20 mouse cellular contexts compared by ENCODE assay signal in genomic region chr7:66028766-66029512, GRCm38 (mm10). TPM values are rescaled to one million over a fixed set of nuclear protein-coding genes. Genes with fewer than 3 reads are reported as not detected.
DNase-seq lines count a peak whose midpoint lies in the region; ATAC-seq lines count a peak whose summit lies in the region.
"Had no signal": no experiment of that assay in that cellular context is flagged by ENCODE, and none has a peak within 500 bp of the region (broad histone marks: within the 10 kb centered on the region; RNA-seq: fewer than 3 reads in every experiment).

No protein-coding gene starts in this region.

- no peaks in the 10 kb centered on the region; the same call in 1 of the 2 replicates for H3K4me1 ChIP-seq in neural tube, embryonic 13.5 days (replicated peaks)
- H3K4me1 ChIP-seq in neural tube, embryonic 15.5 days = no peaks in the 10 kb centered on the region
- peaks cover 9% of the 10 kb centered on the region; the same call in 1 of the 2 replicates for H3K4me1 ChIP-seq in embryonic facial prominence, embryonic 15.5 days
- H3K4me1 ChIP-seq: kidney, embryonic 15.5 days had no signal

- H3K27ac ChIP-seq in neural tube, embryonic 13.5 days (replicated peaks) = no peak overlapping the region
- H3K27ac ChIP-seq in neural tube, embryonic 15.5 days (replicated peaks) = no peak overlapping the region
- H3K27ac ChIP-seq in embryonic facial prominence, embryonic 15.5 days (replicated peaks) = no peak overlapping the region
- H3K27ac ChIP-seq: heart, embryonic 10.5 days; kidney, embryonic 15.5 days had no signal

- no peak overlapping the region for H3K4me2 ChIP-seq in neural tube, embryonic 13.5 days
- H3K4me2 ChIP-seq in neural tube, embryonic 15.5 days = no peak overlapping the region
- no peak overlapping the region for H3K4me2 ChIP-seq in embryonic facial prominence, embryonic 15.5 days (replicated peaks)
- H3K4me2 ChIP-seq: kidney, embryonic 15.5 days had no signal

- DNase-seq in gastrocnemius, postnatal 25 days = peak; percentile 24
- no peak for DNase-seq in gastrocnemius, postnatal 4 days (ENCODE audit: low spot score in 2 of 2)
- peak; percentile 18 for DNase-seq in skeletal muscle tissue, adult 2 months (ENCODE audit: low read depth, low spot score)
- DNase-seq in kidney, adult 11 months = no peak
- no peak for DNase-seq in right cerebral cortex, adult 2 months (ENCODE audit: low spot score in 2 of 2)
- DNase-seq: cerebellum, adult 11 months; layer of hippocampus, adult 9-11 months; midbrain, embryonic 14.5 days; retina, postnatal 1 day had no signal

- H3K9ac ChIP-seq in neural tube, embryonic 13.5 days = no peak overlapping the region
- no peak overlapping the region for H3K9ac ChIP-seq in neural tube, embryonic 15.5 days (replicated peaks)
- no peak overlapping the region for H3K9ac ChIP-seq in embryonic facial prominence, embryonic 15.5 days
- H3K9ac ChIP-seq: kidney, embryonic 15.5 days had no signal

- 41% methylated on average over 6 of the region's 6 CpGs for WGBS in neural tube, embryonic 13.5 days
- 52% methylated on average over 6 of the region's 6 CpGs for WGBS in neural tube, embryonic 15.5 days
- 37% methylated on average over 6 of the region's 6 CpGs for WGBS in embryonic facial prominence, embryonic 15.5 days

- H3K36me3 ChIP-seq in neural tube, embryonic 13.5 days = no peaks in the 10 kb centered on the region
- no peaks in the 10 kb centered on the region for H3K36me3 ChIP-seq in neural tube, embryonic 15.5 days
- H3K36me3 ChIP-seq in embryonic facial prominence, embryonic 15.5 days = no peaks in the 10 kb centered on the region
- H3K36me3 ChIP-seq: kidney, embryonic 15.5 days had no signal

- peak; percentile 59; the same call in 1 of the 2 replicates for ATAC-seq in neural tube, embryonic 13.5 days (ENCODE audit: low read depth)
- no peak for ATAC-seq in neural tube, embryonic 15.5 days (ENCODE audit: low FRiP score)
- peak; percentile 51; the same call in 1 of the 2 replicates for ATAC-seq in embryonic facial prominence, embryonic 15.5 days (ENCODE audit: insufficient number of reproducible peaks, low FRiP score, low TSS enrichment, low read depth)
- ATAC-seq: forebrain, embryonic 16.5 days; Patski had no signal

- no peaks in the 10 kb centered on the region for H3K9me3 ChIP-seq in neural tube, embryonic 13.5 days
- H3K9me3 ChIP-seq in neural tube, embryonic 15.5 days (replicated peaks) = no peaks in the 10 kb centered on the region
- H3K9me3 ChIP-seq in embryonic facial prominence, embryonic 15.5 days (replicated peaks) = no peaks in the 10 kb centered on the region
- H3K9me3 ChIP-seq: heart, embryonic 10.5 days; kidney, embryonic 15.5 days had no signal

- H3K27me3 ChIP-seq in neural tube, embryonic 13.5 days = 0 out of 2 replicates have a peak, but pooled peaks cover 5% of the 10 kb centered on the region
- no peaks in the 10 kb centered on the region for H3K27me3 ChIP-seq in neural tube, embryonic 15.5 days (replicated peaks)
- peaks cover 11% of the 10 kb centered on the region for H3K27me3 ChIP-seq in embryonic facial prominence, embryonic 15.5 days
- H3K27me3 ChIP-seq: kidney, embryonic 15.5 days; Patski had no signal

- H3K4me3 ChIP-seq in neural tube, embryonic 13.5 days = no peak overlapping the region
- H3K4me3 ChIP-seq in neural tube, embryonic 15.5 days (replicated peaks) = no peak overlapping the region
- no peak overlapping the region for H3K4me3 ChIP-seq in embryonic facial prominence, embryonic 15.5 days (replicated peaks)
- H3K4me3 ChIP-seq: heart, embryonic 10.5 days; kidney, embryonic 15.5 days had no signal

RNA-seq across cellular contexts. Expression of gene Gm45213, which starts 14.5 kb away (rescaled TPM):
- total RNA-seq in gastrocnemius, postnatal 25 days (2021) = not detected
- not detected for total RNA-seq in gastrocnemius, postnatal 4 days (2021)
- polyA plus RNA-seq in neural tube, embryonic 13.5 days (2015; fragmentation: Nextera tagmentation; extraction: Ambion mirVana) = not detected in 2 replicates
- polyA plus RNA-seq in neural tube, embryonic 15.5 days (2015; fragmentation: Nextera tagmentation; extraction: Ambion mirVana) = not detected in 2 replicates
- not detected in 2 replicates for polyA plus RNA-seq in embryonic facial prominence, embryonic 15.5 days (2015; fragmentation: Nextera tagmentation; extraction: Ambion mirVana)
- total RNA-seq: adrenal gland, postnatal 36 days; left cerebral cortex, postnatal 25 days had no signal
- polyA plus RNA-seq: forebrain, embryonic 16.5 days; heart, embryonic 10.5 days; hindbrain, embryonic 11.5 days; kidney, embryonic 15.5 days; liver, embryonic 16.5 days; midbrain, embryonic 14.5 days; Patski had no signal

RNA-seq across cellular contexts. Expression of gene Snrpa1, which starts 29.9 kb away (rescaled TPM):
- total RNA-seq in gastrocnemius, postnatal 25 days (2021) = 10 to 100 TPM; 17.6 to 19.0 TPM
- total RNA-seq in gastrocnemius, postnatal 4 days (2021) = 10 to 100 TPM; 31.4 to 36.8 TPM
- 128 and 129 TPM in 2 replicates for polyA plus RNA-seq in neural tube, embryonic 13.5 days (2015; fragmentation: Nextera tagmentation; extraction: Ambion mirVana)
- polyA plus RNA-seq in neural tube, embryonic 15.5 days (2015; fragmentation: Nextera tagmentation; extraction: Ambion mirVana) = 116 and 133 TPM in 2 replicates
- polyA plus RNA-seq in embryonic facial prominence, embryonic 15.5 days (2015; fragmentation: Nextera tagmentation; extraction: Ambion mirVana) = 145 and 158 TPM in 2 replicates

RNA-seq across cellular contexts. Expression of gene Selenos, which starts 50.5 kb away (rescaled TPM):
- total RNA-seq in gastrocnemius, postnatal 25 days (2021) = 10 to 100 TPM; 25.6 to 27.3 TPM
- 10 to 100 TPM; 45.6 to 51.9 TPM for total RNA-seq in gastrocnemius, postnatal 4 days (2021)
- polyA plus RNA-seq in neural tube, embryonic 13.5 days (2015; fragmentation: Nextera tagmentation; extraction: Ambion mirVana) = 97.2 and 105 TPM in 2 replicates
- 92.0 and 93.1 TPM in 2 replicates for polyA plus RNA-seq in neural tube, embryonic 15.5 days (2015; fragmentation: Nextera tagmentation; extraction: Ambion mirVana)
- polyA plus RNA-seq in embryonic facial prominence, embryonic 15.5 days (2015; fragmentation: Nextera tagmentation; extraction: Ambion mirVana) = 133 and 142 TPM in 2 replicates

Comparison
In these comparisons a context has a peak if more than half of its experiments do, and no peak if none do; other contexts are left out.
1. DNase-seq: peak in gastrocnemius, postnatal 25 days (single experiment) and skeletal muscle tissue, adult 2 months (single experiment); none in gastrocnemius, postnatal 4 days (0 of 2), kidney, adult 11 months (single experiment) and right cerebral cortex, adult 2 months (0 of 2).